Mouse (Mus musculus) small intestine, adult 2 months (tissue): Measurements from ENCODE around the gene Tspan17. TPM values are rescaled to one million over a fixed set of nuclear protein-coding genes. Genes with fewer than 3 reads are reported as not detected.
A peak's percentile ranks its signal among the peaks of the same experiment; 100 is the strongest.

ENCODE experiments used
- H3K27ac ChIP-seq: fragments of 200-500 bp; 2 replicates; pipeline ENCODE4 v1.5.1; 2012; ENCODE audit warnings: low read depth, low read length, control low read depth, inconsistent platforms; ENCODE audit not compliant: insufficient read depth
- H3K27me3 ChIP-seq: fragments of 200-500 bp; 2 replicates; pipeline ENCODE4 v1.6.1; 2012; ENCODE audit warnings: mild to moderate bottlenecking, moderate library complexity, low read length, inconsistent platforms; ENCODE audit not compliant: control insufficient read depth, insufficient read depth
- H3K36me3 ChIP-seq: fragments of 200-500 bp; 2 replicates; pipeline ENCODE4 v1.6.1; 2012; ENCODE audit warnings: mild to moderate bottlenecking, low read length, control low read depth, inconsistent platforms; ENCODE audit not compliant: control insufficient read depth, insufficient read depth
- H3K4me1 ChIP-seq: fragments of 200-500 bp; 2 replicates; pipeline ENCODE4 v1.6.1; 2012; ENCODE audit warnings: low read length, inconsistent platforms, mixed read lengths; ENCODE audit not compliant: control insufficient read depth, insufficient read depth, insufficient read length
- H3K4me3 ChIP-seq: fragments of 200-500 bp; 2 replicates; pipeline ENCODE4 v1.5.1; 2012; ENCODE audit warnings: low read depth, mild to moderate bottlenecking, control low read depth, inconsistent platforms, low read length, moderate library complexity
- CTCF ChIP-seq: fragments of 200-500 bp; IDR thresholded peaks from 2 replicates; pipeline ENCODE4 v1.5.1; 2012; ENCODE audit warnings: low read depth, mild to moderate bottlenecking, control low read depth, inconsistent platforms, low read length, moderate library complexity, mixed read lengths; ENCODE audit not compliant: insufficient replicate concordance, insufficient read length; ENCODE audit errors: extremely low read depth
- POLR2A ChIP-seq: fragments of 200-500 bp; IDR thresholded peaks from 2 replicates; pipeline ENCODE4 v1.6.1; 2012; ENCODE audit warnings: low read depth, mild to moderate bottlenecking, control low read depth, inconsistent platforms, low read length, moderate library complexity
- WGBS: fragments of 180-500 bp; shearing (Covaris S2); methylation state at CpG from one replicate; pipeline ENCODE4 v1.1.7; 2018; 5-methylcytosine and 5-hydroxymethylcytosine counted together
- polyA plus RNA-seq: library from polyadenylated mRNA; depleted of rRNA; stranded (reverse); fragments of >200 nt; gene quantifications from 2 replicates; pipeline ENCODE4 v1.2.3, GENCODE M21; 2012; rRNA removed

Gene Tspan17
- 4.9 and 16.0 TPM in 2 replicates for polyA plus RNA-seq

DNA sequence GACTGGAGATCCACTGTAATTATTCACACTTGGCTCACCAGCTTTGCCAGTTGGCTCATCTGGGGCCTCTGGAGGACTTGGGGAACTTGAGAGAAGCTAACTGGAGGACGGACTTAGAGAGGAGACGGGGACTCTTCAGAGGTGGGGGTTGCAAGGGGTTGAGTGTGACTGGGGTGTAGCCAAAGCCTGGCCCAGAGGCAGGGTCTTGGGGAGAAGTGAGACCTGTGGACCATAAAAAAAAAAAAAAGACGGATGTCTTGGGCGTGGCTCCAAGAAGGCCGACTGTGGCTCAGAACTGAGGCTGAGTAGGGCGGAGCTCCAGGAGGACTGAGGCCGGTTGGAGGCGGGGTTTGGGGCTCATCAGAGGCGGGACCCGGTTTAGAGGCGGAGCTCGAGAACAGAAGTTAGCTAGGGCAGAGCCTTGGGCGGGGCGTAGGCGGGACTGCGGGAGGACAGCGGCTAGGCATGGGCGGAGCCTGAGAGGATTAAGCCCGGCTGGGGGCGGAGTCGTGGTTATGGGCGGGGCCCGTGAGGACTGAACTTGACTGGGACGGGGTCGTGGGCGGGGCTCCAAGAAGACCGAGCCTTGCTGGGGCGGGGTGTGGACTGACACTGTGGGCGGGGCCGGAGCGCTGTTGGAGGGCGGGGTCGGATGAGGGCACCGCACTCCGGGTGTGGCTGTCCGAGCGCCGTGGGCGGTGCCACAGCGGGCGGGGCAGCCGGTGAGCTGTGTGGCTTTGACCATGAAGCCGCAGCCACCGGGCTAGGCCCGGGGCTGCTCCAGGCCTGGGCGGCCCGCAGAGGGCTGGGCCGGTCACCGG is at the start of gene Tspan17:
Tspan17 (plus strand) TSS at position 638 of the 821 bp plus-strand sequence.
- H3K36me3 ChIP-seq = no peaks in the 10 kb centered on the region
- WGBS = 2% methylated on average over 49 of the region's 49 CpGs
- H3K4me1 ChIP-seq = peaks cover 7% of the 10 kb centered on the region; the same call in 1 of the 2 replicates
- peak within 1 kb of the TSS; percentile 25; the same call in 1 of the 2 replicates for H3K27ac ChIP-seq
- peak; percentile 77; the same call in 1 of the 2 replicates for TF ChIP-seq POLR2A
- TF ChIP-seq CTCF = no peak
- no peaks in the 10 kb centered on the region for H3K27me3 ChIP-seq
- H3K4me3 ChIP-seq = peak within 1 kb of the TSS; percentile 69

DNA sequence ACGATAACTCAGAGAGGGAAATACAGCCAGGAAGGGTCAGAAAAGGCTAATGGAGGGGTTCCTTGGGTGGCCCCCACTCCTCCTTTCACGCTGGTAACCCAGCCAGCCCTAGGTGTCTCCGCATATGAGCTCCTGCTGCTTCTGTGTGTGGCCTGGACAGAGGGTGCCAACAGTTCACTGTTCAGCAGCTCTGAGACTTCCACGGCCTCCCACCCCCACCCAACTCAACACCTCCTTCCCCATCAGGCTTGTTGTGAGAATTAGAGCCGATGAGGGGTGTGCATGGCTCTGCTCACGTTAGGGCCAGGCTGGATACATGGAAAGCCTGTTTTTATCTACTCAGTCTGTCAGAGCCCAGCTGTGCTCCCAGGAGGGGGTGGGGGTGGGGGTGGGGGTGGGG is 43.1 kb upstream of the Tspan17 start:
- WGBS = 29% methylated on average over 6 of the region's 6 CpGs
- TF ChIP-seq POLR2A (no peak), CTCF (no peak)
- H3K4me1 ChIP-seq = peaks cover 4% of the 10 kb centered on the region; the same call in 1 of the 2 replicates

DNA sequence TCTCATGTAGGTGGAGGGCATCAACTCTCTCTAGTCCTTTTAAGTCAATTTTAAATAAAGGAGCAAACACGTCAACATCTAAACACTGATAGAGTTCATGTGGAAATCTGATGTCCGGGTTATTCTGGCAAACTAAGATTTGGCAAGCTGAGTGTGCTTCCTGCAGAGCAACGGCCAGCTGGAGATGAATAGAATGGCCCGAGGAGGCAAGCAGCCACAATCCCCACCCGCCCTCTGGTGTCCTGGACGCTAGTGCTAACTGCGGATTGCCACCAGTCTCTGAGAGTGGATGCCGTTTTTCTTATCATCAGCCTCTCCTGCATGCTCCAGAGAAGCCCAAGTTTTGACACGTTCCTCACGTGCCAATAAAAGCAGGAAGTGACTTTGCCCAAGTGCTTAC is 42.3 kb upstream of the Tspan17 start:
- 13% methylated on average over 10 of the region's 10 CpGs for WGBS
- Histone ChIP-seq H3K4me3 (no peak overlapping the region), H3K4me1 (peaks cover 4% of the 10 kb centered on the region; the same call in 1 of the 2 replicates), H3K27me3 (peaks cover 23% of the 10 kb centered on the region), H3K36me3 (no peaks in the 10 kb centered on the region), H3K27ac (no peak overlapping the region)
- TF ChIP-seq CTCF (no peak), POLR2A (no peak)

More for the DNA sequence above, 43.1 kb upstream of the Tspan17 start:
- Histone ChIP-seq H3K4me3 (no peak overlapping the region), H3K36me3 (no peaks in the 10 kb centered on the region), H3K27me3 (peaks cover 23% of the 10 kb centered on the region), H3K27ac (no peak overlapping the region)

DNA sequence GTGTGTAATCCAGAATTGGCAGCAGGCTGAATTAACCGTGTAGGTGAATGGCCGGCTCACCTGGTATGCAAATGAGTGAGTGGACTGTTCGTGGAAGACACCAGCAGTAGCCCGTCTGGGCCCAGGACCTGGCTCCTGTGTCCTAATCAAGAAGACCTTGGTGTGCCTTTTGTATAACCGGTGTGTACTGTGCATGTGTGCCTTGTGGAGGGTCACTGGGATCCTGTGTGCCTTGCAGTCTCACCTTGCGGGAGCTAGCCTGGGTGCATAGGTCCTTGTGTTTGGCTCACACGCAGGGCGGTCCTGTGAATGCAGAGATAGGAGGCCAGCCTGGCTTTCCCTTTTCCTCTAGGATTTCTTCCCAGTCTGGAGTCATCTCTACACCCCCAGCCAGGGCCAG is 41.0 kb upstream of the Tspan17 start:
- H3K27me3 ChIP-seq = peaks cover 23% of the 10 kb centered on the region
- TF ChIP-seq CTCF (no peak), POLR2A (no peak)
- peaks cover 4% of the 10 kb centered on the region; the same call in 1 of the 2 replicates for H3K4me1 ChIP-seq
- WGBS = 66% methylated on average over 8 of the region's 8 CpGs
- H3K27ac ChIP-seq = no peak overlapping the region
- no peaks in the 10 kb centered on the region for H3K36me3 ChIP-seq
- H3K4me3 ChIP-seq = no peak overlapping the region

DNA sequence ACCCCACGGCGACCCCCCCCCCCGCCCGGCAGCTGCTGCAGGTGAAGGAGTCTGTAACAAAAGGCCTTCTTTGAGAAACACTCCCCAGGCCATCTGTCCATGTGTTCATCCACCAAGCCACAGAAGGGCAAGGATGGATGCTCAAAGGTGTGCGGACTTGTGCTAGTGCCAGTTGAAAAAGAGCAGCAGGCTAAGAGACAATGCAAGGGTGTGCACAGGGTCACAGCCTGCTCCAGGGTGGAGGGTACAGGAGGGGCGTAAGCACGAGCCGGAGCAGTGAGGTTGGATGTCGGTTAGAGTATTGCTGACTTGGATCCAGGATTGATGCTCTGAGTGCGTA is 40.5 kb upstream of the Tspan17 start:
- Histone ChIP-seq H3K27me3 (peaks cover 23% of the 10 kb centered on the region), H3K27ac (no peak overlapping the region), H3K4me3 (no peak overlapping the region), H3K4me1 (peaks cover 4% of the 10 kb centered on the region; the same call in 1 of the 2 replicates), H3K36me3 (no peaks in the 10 kb centered on the region)
- TF ChIP-seq CTCF = no peak
- no peak for TF ChIP-seq POLR2A
- WGBS = 46% methylated on average over 10 of the region's 10 CpGs

DNA sequence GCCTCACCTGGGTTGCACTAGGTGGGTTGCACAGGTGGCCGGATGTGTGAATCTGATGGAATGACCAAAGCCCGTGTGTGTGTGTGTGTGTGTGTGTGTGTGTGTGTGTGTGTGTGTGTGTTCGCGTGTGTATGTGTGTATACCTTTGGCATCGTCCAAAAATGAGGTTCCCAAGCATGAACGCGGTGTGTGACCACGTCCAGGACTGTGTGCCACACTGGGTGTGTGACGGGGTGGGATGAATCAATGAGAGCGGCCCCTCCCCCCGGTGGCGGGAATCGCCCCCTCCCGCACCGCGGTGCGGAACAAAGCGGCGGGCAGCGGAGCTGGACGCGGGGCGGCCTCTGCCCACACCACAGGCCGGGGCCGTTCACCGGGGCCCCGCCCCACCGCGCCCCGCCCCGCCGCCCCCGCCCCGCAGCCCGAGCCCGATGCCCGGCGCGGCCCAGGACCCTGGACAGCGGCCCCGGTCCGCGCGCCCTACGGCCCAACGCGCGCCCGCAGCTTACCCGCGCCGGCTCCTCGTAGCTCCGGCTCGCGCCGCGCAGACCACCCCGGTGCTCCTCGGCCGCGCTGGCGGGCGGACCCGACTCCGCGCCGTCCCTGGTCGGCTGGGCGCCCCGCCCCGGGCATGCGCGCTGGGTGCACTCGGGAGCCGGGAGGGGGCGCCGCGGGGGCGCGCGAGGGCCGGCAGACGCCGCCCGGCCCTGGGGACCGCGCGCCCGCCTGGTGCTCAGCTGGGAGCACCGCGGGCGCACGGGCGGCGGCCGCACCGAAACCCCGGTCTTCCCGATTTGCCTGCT is 39.9 kb upstream of the Tspan17 start:
- WGBS = 2% methylated on average over 87 of the region's 100 CpGs

More for the DNA sequence above, 39.9 kb upstream of the Tspan17 start:
- TF ChIP-seq POLR2A (no peak), CTCF (no peak)
- H3K27ac ChIP-seq = no peak overlapping the region
- H3K27me3 ChIP-seq = peaks cover 23% of the 10 kb centered on the region
- H3K4me3 ChIP-seq = peak overlapping the region; percentile 54
- H3K4me1 ChIP-seq = peaks cover 4% of the 10 kb centered on the region; the same call in 1 of the 2 replicates
- no peaks in the 10 kb centered on the region for H3K36me3 ChIP-seq
